Mouse (Mus musculus) layer of hippocampus, adult 11-12 months (tissue): Measurements from ENCODE around the gene Pla2g4c.

Source experiments
- DNase-seq: peaks from one replicate; pipeline ENCODE4 v3.0.0; 2022; ENCODE audit warnings: low spot score

Gene Pla2g4c

DNA sequence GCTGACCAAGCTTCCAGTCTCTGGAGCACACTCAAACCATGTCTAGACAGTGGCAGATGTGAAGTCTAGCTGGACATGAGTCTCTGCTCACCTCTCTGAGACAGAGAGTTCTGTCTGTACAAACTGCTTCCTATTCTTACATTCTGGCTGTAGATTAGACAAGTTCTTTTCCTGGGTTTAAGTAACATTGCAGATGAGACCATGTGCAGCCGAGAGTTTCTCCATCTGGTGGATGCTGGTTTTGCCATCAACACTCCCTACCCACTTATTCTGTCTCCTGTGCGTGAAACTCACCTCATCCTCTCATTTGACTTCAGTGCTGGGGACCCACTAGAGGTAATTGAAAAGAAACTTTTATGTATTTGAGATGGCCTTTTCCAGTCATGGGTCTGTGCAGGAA lies 56.1 kb downstream of the Pla2g4c start:
- no peak for DNase-seq

DNA sequence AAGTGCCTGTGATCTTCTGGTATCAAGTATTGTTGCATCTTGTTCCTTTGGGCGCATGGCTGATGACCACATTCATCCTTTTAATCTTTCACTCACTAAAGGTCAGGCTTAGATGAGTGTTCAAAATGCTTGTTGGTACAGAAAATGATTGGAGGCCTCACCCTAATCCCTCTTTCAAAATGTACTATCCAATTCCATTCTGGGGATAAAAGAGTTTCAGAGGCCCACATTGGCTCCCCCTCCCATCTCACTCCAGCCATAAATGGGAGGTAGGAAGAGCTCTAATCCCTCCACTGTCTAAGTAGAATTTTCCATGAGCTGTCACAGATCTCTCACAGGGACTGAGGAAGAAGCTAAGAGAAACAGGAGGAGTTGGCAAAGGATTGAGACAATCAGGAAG lies 73.4 kb downstream of the Pla2g4c start, which contains the start of gene Cabp5:
Gene Cabp5, plus strand, starts transcription at position 301 of the 400 bp plus-strand sequence.
- DNase-seq, result no peak
